Mouse (Mus musculus) heart, postnatal 14 days (tissue): ENCODE data around the gene Entpd1. TPM values are rescaled to one million over a fixed set of nuclear protein-coding genes. Genes with fewer than 3 reads are reported as not detected.

Experiments
- DNase-seq, 2 experiments: peaks; one replicate each; pipeline ENCODE4 v3.0.0; 2021 to 2022
- intact Hi-C: fragments of 180-260 bp; cut with DNase I; formaldehyde crosslinking; loops from one replicate; pipeline ENCODE4 v1.15.1; 2025
- total RNA-seq, 2 experiments: library from RNA; stranded (reverse); gene quantifications; 2 replicates each; pipeline ENCODE4 v1.2.3; 2021

Entpd1 gene
- total RNA-seq, 2 experiments from 2014 or later, result 34.5 to 40.2 TPM

- intact Hi-C loops, result loop anchor here (5.0 kb wide), 1 partner anchor 263 kb away; no protein-coding TSS in a partner anchor
These were observed 142.1 kb downstream of the Entpd1 start for GRCm38 (mm10) chr19:40754311-40754710.

GRCm38 (mm10) chr19:40760071-40760470 is 147.9 kb downstream of the Entpd1 start:
- DNase-seq, result no peak
- intact Hi-C loops, result no loop called here

More at GRCm38 (mm10) chr19:40754311-40754710, 142.1 kb downstream of the Entpd1 start:
- peak; percentile 17 to 42 for DNase-seq

GRCm38 (mm10) chr19:40762023-40762759 is 150.0 kb downstream of the Entpd1 start:
- intact Hi-C loops, result no loop called here
- peak; percentile 6 to 26 for DNase-seq

GRCm38 (mm10) chr19:40767189-40767588 is 155.0 kb downstream of the Entpd1 start:
- intact Hi-C loops, result no loop called here

GRCm38 (mm10) chr19:40769341-40769770 is 157.2 kb downstream of the Entpd1 start:
- intact Hi-C loops, result no loop called here
- DNase-seq, result peak; percentile 10 to 14

More at GRCm38 (mm10) chr19:40767189-40767588, 155.0 kb downstream of the Entpd1 start:
- DNase-seq, result no peak

- intact Hi-C loops, result no loop called here
These were observed 176.0 kb downstream of the Entpd1 start for GRCm38 (mm10) chr19:40788004-40788714.

GRCm38 (mm10) chr19:40788715-40789084 is 176.5 kb downstream of the Entpd1 start:
- intact Hi-C loops, result no loop called here
- no peak for DNase-seq

More at GRCm38 (mm10) chr19:40788004-40788714, 176.0 kb downstream of the Entpd1 start:
- DNase-seq, result no peak

Other genes with a start within 250 kb of the Entpd1 start
- gene Sorbs1, start 98.6 kb upstream of the Entpd1 start, total RNA-seq, result 100 to 1,000 TPM; 523 to 539 TPM
- gene Aldh18a1, start 23.9 kb upstream of the Entpd1 start, total RNA-seq, result 10 to 100 TPM in 1 of 2 experiments, 1 to 10 TPM in 1; 9.9 to 12.2 TPM
- gene Tctn3, start 133 bp upstream of the Entpd1 start, total RNA-seq, result 1 to 10 TPM; 8.6 to 8.8 TPM
- not detected for gene Cc2d2b, start 136.4 kb downstream of the Entpd1 start, total RNA-seq
- gene Ccnj, start 218.9 kb downstream of the Entpd1 start, total RNA-seq, result 1 to 10 TPM; 6.8 to 7.1 TPM